Comparison of ENCODE assay signal across 9 mouse cellular contexts in genomic region chr19:45012636-45013035, GRCm38 (mm10). TPM values are rescaled to one million over a fixed set of nuclear protein-coding genes. Genes with fewer than 3 reads are reported as not detected.
DNase-seq lines count a peak whose midpoint lies in the region; ATAC-seq and TF ChIP-seq lines count a peak whose summit lies in the region.
"Had no signal": no experiment of that assay in that cellular context is flagged by ENCODE, and none has a peak within 500 bp of the region (broad histone marks: within the 10 kb centered on the region; RNA-seq: fewer than 3 reads in every experiment).

No protein-coding gene starts in this region.

- H3K36me3 ChIP-seq in heart, adult 2 months (ENCODE audit: control insufficient read depth, insufficient read depth, low read length) = no peaks in the 10 kb centered on the region
- peaks cover 8% of the 10 kb centered on the region; the same call in 1 of the 2 replicates for H3K36me3 ChIP-seq in heart, embryonic 11.5 days (ENCODE audit: control insufficient read depth, insufficient read depth, low read length)
- H3K36me3 ChIP-seq in hindbrain, embryonic 14.5 days (replicated peaks; ENCODE audit: control insufficient read depth, insufficient read depth) = peaks cover 26% of the 10 kb centered on the region

- H3K27ac ChIP-seq in heart, adult 2 months = no peak overlapping the region
- no peak overlapping the region for H3K27ac ChIP-seq in heart, embryonic 11.5 days (ENCODE audit: low read depth, low read length)
- peak overlapping the region; percentile 80 for H3K27ac ChIP-seq in hindbrain, embryonic 14.5 days

- no peak for ATAC-seq in heart, embryonic 11.5 days (replicated peaks; ENCODE audit: insufficient number of reproducible peaks, low FRiP score, low TSS enrichment)
- ATAC-seq in hindbrain, embryonic 14.5 days (ENCODE audit: low FRiP score) = no peak

- no peaks in the 10 kb centered on the region for H3K27me3 ChIP-seq in heart, adult 2 months (ENCODE audit: control insufficient read depth, insufficient read depth, low read length)
- no peaks in the 10 kb centered on the region for H3K27me3 ChIP-seq in heart, embryonic 11.5 days (ENCODE audit: control insufficient read depth, insufficient read depth, low read length)
- no peaks in the 10 kb centered on the region for H3K27me3 ChIP-seq in hindbrain, embryonic 14.5 days (ENCODE audit: control insufficient read depth, insufficient read depth, low read length)

- H3K9me3 ChIP-seq in heart, embryonic 11.5 days (replicated peaks; ENCODE audit: control insufficient read depth, low read length) = no peaks in the 10 kb centered on the region
- H3K9me3 ChIP-seq in hindbrain, embryonic 14.5 days (ENCODE audit: control insufficient read depth, low read length) = no peaks in the 10 kb centered on the region

- H3K9ac ChIP-seq in heart, adult 2 months (ENCODE audit: low read depth, low read length) = no peak overlapping the region
- no peak overlapping the region for H3K9ac ChIP-seq in heart, embryonic 11.5 days (ENCODE audit: low read depth, low read length)
- H3K9ac ChIP-seq in hindbrain, embryonic 14.5 days = peak overlapping the region; percentile 21

- peak; percentile 79 for TF ChIP-seq CTCF in heart, adult 2 months (IDR thresholded peaks at IDR 0.05)

- DNase-seq in heart, adult 2 months = peak in 1 of 2 experiments; percentile 13
- DNase-seq in brain, adult 2 months (ENCODE audit: low read depth, low spot score) = peak; percentile 79
- DNase-seq in hindbrain, embryonic 14.5 days (ENCODE audit: low spot score) = peak; percentile 72
- DNase-seq in lung, postnatal 36 days = peak; percentile 65
- no peak for DNase-seq in left cerebral cortex, postnatal 36 days (ENCODE audit: low spot score in 2 of 2)
- DNase-seq in right cerebral cortex, postnatal 4 days = no peak
- DNase-seq in spleen, postnatal 14 days (ENCODE audit: low spot score in 2 of 2) = no peak

- no peak for TF ChIP-seq POLR2A in heart, adult 2 months (IDR thresholded peaks at IDR 0.05; ENCODE audit: insufficient read depth, low read depth, low read length)

- WGBS in heart, adult 2 months = 35% methylated on average over 6 of the region's 6 CpGs
- WGBS in heart, embryonic 11.5 days (ENCODE audit: insufficient replicate concordance) = 38% methylated on average over 6 of the region's 6 CpGs
- WGBS in hindbrain, embryonic 14.5 days = 29% methylated on average over 6 of the region's 6 CpGs

- TF ChIP-seq EP300 in heart, adult 2 months (IDR thresholded peaks at IDR 0.05; ENCODE audit: insufficient read depth, low read depth, low read length) = no peak

- no peaks in the 10 kb centered on the region for H3K79me2 ChIP-seq in heart, adult 2 months (replicated peaks; ENCODE audit: control insufficient read depth, insufficient read depth, low read length)

- H3K4me2 ChIP-seq in heart, embryonic 11.5 days = no peak overlapping the region
- no peak overlapping the region for H3K4me2 ChIP-seq in hindbrain, embryonic 14.5 days (replicated peaks)

- peaks cover 8% of the 10 kb centered on the region for H3K4me1 ChIP-seq in heart, adult 2 months (ENCODE audit: control insufficient read depth, insufficient read depth, low read length)
- H3K4me1 ChIP-seq in heart, embryonic 11.5 days (ENCODE audit: control insufficient read depth, insufficient read depth, low read length) = peaks cover 11% of the 10 kb centered on the region
- H3K4me1 ChIP-seq in hindbrain, embryonic 14.5 days (replicated peaks; ENCODE audit: control insufficient read depth, insufficient read depth, low read length) = peaks cover 24% of the 10 kb centered on the region

- H3K4me3 ChIP-seq in heart, adult 2 months = no peak overlapping the region
- H3K4me3 ChIP-seq in heart, embryonic 11.5 days (ENCODE audit: low read depth, low read length) = no peak overlapping the region
- no peak overlapping the region for H3K4me3 ChIP-seq in hindbrain, embryonic 14.5 days (replicated peaks; ENCODE audit: low read length)
- H3K4me3 ChIP-seq: myocyte had no signal

- intact Hi-C loops in heart, adult 2 months (cut with DNase I) = loop anchor here (1.0 kb wide), 1 partner anchor 19 kb away; no protein-coding TSS in a partner anchor
- intact Hi-C loops in left cerebral cortex, postnatal 36 days (cut with DNase I) = no loop called here

RNA-seq across cellular contexts. Expression of gene Lzts2, which starts 1.6 kb away (rescaled TPM):
- 10 to 100 TPM; 59.1 to 68.1 TPM for total RNA-seq in heart, adult 2 months (2021)
- 48.8 and 61.6 TPM in 2 replicates for polyA plus RNA-seq in heart, adult 2 months (2012; rRNA removed)
- 35.3 and 38.4 TPM in 2 replicates for polyA plus RNA-seq in heart, embryonic 11.5 days (2014; fragmentation: Nextera tagmentation; extraction: Ambion mirVana)
- 18.8 and 20.1 TPM in 2 replicates for polyA plus RNA-seq in hindbrain, embryonic 14.5 days (2014; fragmentation: Nextera tagmentation; extraction: Ambion mirVana)
- total RNA-seq in left cerebral cortex, postnatal 36 days (2021) = 10 to 100 TPM; 36.2 to 36.3 TPM

RNA-seq across cellular contexts. Expression of gene Mrpl43, which starts 6.4 kb away (rescaled TPM):
- 10 to 100 TPM; 45.6 to 53.6 TPM for total RNA-seq in heart, adult 2 months (2021)
- 55.8 and 64.7 TPM in 2 replicates for polyA plus RNA-seq in heart, adult 2 months (2012; rRNA removed)
- polyA plus RNA-seq in heart, embryonic 11.5 days (2014; fragmentation: Nextera tagmentation; extraction: Ambion mirVana) = 63.0 and 64.3 TPM in 2 replicates
- polyA plus RNA-seq in hindbrain, embryonic 14.5 days (2014; fragmentation: Nextera tagmentation; extraction: Ambion mirVana) = 75.8 and 85.4 TPM in 2 replicates
- total RNA-seq in left cerebral cortex, postnatal 36 days (2021) = 10 to 100 TPM; 36.1 to 47.5 TPM

RNA-seq across cellular contexts. Expression of gene Twnk, which starts 7.2 kb away (rescaled TPM):
- total RNA-seq in heart, adult 2 months (2021) = 10 to 100 TPM; 29.3 to 32.1 TPM
- 11.9 and 21.9 TPM in 2 replicates for polyA plus RNA-seq in heart, adult 2 months (2012; rRNA removed)
- polyA plus RNA-seq in heart, embryonic 11.5 days (2014; fragmentation: Nextera tagmentation; extraction: Ambion mirVana) = 14.2 and 14.8 TPM in 2 replicates
- 7.1 and 9.4 TPM in 2 replicates for polyA plus RNA-seq in hindbrain, embryonic 14.5 days (2014; fragmentation: Nextera tagmentation; extraction: Ambion mirVana)
- 10 to 100 TPM; 12.3 to 14.0 TPM for total RNA-seq in left cerebral cortex, postnatal 36 days (2021)

RNA-seq across cellular contexts. Expression of gene Sema4g, which starts 23.7 kb away (rescaled TPM):
- total RNA-seq in heart, adult 2 months (2021) = under 1 TPM; 0.32 to 0.37 TPM
- polyA plus RNA-seq in heart, adult 2 months (2012; rRNA removed) = 0.94 and 1.2 TPM in 2 replicates
- polyA plus RNA-seq in heart, embryonic 11.5 days (2014; fragmentation: Nextera tagmentation; extraction: Ambion mirVana) = 1.0 and 1.4 TPM in 2 replicates
- polyA plus RNA-seq in hindbrain, embryonic 14.5 days (2014; fragmentation: Nextera tagmentation; extraction: Ambion mirVana) = 19.4 and 19.5 TPM in 2 replicates
- total RNA-seq in left cerebral cortex, postnatal 36 days (2021) = 10 to 100 TPM; 17.7 to 25.8 TPM

RNA-seq across cellular contexts. Expression of gene Pdzd7, which starts 32.9 kb away (rescaled TPM):
- under 1 TPM in 1 of 2 experiments, not detected in 1; 0.08 TPM for total RNA-seq in heart, adult 2 months (2021)
- polyA plus RNA-seq in heart, adult 2 months (2012; rRNA removed) = 0.38 and 0.43 TPM in 2 replicates
- 0.21 TPM in 1 of 2 replicates, not detected in the other for polyA plus RNA-seq in heart, embryonic 11.5 days (2014; fragmentation: Nextera tagmentation; extraction: Ambion mirVana)
- polyA plus RNA-seq in hindbrain, embryonic 14.5 days (2014; fragmentation: Nextera tagmentation; extraction: Ambion mirVana) = 2.5 and 2.9 TPM in 2 replicates
- 1 to 10 TPM; 3.3 to 5.8 TPM for total RNA-seq in left cerebral cortex, postnatal 36 days (2021)

Comparison
In these comparisons a context has a peak if more than half of its experiments do, and no peak if none do; other contexts are left out.
1. DNase-seq: peak in brain, adult 2 months (single experiment), hindbrain, embryonic 14.5 days (single experiment) and lung, postnatal 36 days (single experiment); none in left cerebral cortex, postnatal 36 days (0 of 2), right cerebral cortex, postnatal 4 days (single experiment) and spleen, postnatal 14 days (0 of 2).